Mouse (Mus musculus): ENCODE measurements around the gene Efna1. TPM values are rescaled to one million over a fixed set of nuclear protein-coding genes. Genes with fewer than 3 reads are reported as not detected.

Gene Efna1
- not detected for total RNA-seq (2023)

DNA sequence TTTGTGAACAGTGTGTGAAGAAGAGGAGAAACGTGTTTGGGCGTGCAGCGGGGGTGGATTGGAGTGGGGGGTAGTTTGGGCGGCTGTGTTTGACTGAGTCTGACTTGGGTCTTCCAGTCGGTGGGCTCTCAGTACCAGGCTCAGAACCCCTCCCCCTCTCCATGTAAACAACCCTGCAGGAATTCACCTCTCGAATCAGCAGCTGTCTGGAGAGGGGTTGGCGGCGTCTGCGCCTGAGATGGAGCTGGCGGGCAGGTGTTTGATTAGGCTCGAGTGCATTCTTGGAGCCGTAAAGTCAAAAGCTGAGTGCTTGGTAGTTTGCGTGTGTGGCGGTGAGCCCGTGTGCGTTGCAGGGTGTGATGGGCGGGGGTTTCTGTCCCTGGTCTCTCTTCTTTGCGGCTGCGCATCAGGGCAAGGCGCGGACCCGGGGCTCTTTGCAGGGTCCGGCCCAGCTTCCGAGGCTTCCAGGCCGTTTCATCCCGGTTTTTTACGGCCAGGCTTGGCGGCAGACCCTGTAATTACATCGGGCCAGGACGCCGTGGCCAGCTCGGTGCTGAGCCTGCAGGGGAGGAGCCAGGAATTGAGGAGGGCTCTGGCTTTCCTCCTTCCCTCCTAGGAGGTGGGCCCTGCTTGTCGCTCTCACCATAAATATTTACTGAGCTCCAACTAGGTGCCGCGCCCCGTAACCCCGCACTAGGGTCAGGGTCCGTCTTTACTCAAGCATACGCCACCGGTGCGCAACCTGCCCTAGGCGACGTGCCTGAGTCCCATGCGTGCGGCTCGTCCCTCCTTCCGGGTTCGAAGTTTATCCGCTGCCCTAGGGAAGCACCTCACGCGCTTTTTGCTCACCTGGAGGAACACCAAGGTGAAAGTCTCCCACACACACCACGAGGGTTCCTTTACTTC, at the start of gene Efna1:
TSS of gene Efna1 (minus strand) at position 537 of the 906 bp plus-strand sequence.

DNA sequence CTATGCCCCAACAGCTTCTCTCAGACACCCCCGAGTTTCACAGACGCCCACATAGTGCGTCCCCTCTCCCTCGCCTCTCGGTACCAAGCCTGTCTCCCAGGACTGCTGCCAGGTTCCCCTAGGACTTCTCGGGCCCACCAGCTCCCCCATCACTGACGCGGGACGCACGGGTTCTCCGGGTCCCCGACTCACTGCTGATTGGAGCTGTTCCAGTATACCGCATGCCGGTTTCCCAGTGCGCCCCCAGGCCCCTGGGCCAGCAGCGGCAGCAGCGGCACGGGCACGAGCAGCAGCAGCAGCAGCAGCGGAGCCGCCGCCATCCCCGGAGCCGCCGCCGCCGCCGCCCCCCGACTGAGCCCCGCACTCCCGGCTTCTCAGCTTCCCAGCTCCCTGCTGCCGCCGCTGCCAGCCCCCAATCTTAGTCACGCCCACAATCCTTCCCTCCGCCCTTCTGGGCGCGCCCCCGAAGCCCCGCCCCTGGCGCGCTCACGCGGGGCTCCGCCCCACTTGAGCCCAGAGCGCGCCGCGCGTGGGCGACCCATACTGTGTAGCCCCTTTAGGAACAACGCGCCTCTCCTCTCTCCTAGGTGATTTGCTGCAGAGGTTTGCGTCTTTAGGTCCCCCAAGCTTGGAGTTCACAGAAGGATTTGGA, 41.7 kb upstream of the Efna1 start, which contains the start of gene Efna3:
TSS of gene Efna3 (minus strand) at position 452 of the 652 bp plus-strand sequence.

DNA sequence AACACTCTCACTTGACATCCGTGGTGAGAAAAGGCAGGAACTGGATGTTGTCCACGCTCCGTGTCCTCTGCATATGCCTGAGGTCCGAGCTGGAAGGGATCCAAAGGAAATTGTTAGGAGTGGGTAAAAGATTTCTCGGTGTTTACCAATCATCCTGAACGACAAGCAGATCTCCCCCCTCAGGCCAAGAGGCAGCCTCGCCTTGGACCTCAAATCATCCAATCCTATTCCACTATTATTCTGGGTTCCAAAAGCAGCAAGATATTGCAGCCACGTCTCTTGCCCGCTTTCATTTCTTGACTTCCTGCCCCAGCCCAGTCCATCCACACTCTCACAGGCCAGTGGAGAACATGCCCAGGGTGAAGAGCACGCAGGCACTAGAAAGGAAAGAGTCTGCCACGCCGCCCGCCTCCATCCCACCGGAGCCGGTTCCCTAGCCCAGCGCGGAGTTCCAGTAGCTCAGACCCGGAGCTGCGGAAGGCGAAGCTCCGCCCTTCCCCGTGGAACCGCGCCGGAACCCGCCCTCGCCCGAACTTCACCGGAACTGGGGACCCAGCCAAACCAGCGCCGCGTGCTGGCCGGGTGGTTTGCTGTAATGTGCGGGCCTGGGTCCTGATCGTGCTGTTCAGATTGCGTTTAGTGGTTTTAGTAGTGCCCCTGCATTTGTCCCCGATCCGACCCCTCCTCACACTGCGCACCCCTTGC, 10.7 kb downstream of the Efna1 start, which contains the start of gene Slc50a1:
TSS of gene Slc50a1 (minus strand) at position 520 of the 705 bp plus-strand sequence.

DNA sequence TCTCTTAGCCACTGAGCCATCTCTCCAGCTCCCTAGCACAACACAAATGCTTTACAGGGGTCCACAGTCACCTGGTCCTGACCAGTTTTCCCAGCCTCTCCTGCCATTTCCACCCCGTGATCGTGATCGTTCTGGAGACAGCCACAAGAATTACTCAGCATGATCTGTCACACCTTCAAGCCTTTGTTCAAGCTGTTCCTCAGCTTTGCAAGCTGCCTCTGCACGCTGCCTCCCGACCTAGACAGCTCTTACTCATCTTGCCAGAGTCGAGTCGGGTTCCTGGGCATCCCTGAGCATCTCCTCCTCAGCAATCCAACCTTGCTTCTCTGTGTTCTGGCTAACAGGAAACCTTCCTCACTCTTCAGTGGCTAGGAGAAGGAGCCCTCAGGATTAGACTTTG, 21.9 kb downstream of the Efna1 start, which contains the start of gene Dpm3:
TSS of gene Dpm3 (plus strand) at position 283 of the 400 bp plus-strand sequence.

DNA sequence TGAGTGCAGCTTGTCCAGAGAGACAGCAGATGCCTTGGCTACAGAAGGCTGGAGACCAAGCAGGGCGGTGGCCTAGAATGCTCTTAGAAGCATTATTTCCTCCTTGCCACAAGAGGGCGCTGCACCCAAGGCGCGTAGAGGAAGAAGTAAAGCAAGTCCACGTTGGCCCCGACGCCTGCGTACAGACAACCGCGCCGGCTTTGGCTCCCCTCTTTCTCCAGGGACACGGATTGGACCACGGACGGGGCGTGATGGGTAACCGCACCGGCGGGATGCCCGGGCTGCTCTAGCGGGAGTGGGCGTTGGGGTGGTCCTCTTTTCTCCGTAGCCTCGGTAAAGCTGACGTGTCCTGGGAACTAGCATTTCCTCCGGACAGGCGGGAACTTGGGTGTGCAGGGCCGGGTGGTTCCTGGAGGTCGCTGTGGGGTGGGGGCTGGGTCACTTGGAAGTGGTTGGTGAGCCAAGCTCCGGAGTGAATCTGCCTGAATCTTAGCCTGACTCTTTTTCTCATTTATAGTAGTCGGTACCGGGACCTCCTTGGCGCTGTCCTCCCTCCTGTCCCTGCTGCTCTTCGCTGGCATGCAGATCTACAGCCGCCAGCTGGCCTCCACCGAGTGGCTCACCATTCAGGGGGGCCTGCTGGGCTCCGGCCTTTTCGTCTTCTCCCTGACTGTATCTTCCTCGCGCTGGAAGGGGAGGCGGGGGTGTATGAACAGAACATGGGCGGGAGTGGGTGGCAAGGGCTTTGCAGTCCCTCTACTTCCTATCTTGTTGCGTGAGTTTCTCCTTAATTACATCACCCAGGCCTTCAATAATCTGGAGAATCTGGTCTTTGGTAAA, 34.5 kb downstream of the Efna1 start, which contains the start of gene Trim46:
TSS of gene Trim46 (minus strand) at position 49 of the 840 bp plus-strand sequence.

DNA sequence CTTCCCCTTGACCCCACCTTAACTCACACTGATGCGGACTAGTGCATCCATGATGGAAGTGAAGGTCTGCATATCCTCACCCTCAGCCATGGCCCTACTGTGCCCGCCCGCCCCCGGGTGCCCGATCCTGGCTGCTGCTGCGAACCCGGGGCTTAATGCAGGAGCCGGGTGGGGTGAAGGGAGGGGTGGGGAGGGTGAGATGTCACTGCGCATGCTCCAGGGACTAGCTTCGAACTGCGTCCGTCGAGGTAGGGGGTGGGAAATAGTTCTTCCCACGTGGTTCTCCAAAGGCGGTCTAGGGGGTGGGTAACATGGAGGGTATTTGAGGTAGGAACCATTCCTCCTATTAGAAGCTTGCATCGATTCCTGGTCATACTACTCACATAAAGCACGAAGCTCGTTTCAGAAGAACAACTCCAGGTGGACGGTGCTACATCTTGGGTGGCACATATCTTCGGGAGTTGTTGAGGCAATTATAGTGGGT, 35.2 kb downstream of the Efna1 start, which contains the start of gene Krtcap2:
TSS of gene Krtcap2 (plus strand) at position 279 of the 484 bp plus-strand sequence.

DNA sequence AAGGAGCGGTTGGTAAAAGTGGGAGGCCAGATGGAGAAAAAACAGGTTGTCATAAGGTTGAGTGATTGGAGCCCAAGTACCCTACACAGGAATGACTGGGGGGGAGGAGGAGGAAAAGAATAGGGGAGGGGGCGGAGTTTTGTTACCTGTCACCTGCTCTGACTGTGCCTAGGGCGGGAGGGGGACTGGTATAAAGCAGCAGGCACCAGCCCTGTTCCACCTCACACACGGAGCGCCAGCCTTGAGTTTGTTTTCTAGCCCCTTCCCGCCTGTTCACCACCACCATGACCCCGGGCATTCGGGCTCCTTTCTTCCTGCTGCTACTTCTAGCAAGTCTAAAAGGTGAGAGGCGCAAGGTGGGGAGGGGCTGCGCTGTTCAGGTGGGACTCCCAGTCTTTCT, 52.1 kb downstream of the Efna1 start, which contains the start of gene Muc1:
TSS of gene Muc1 (plus strand) at position 222 of the 400 bp plus-strand sequence.

DNA sequence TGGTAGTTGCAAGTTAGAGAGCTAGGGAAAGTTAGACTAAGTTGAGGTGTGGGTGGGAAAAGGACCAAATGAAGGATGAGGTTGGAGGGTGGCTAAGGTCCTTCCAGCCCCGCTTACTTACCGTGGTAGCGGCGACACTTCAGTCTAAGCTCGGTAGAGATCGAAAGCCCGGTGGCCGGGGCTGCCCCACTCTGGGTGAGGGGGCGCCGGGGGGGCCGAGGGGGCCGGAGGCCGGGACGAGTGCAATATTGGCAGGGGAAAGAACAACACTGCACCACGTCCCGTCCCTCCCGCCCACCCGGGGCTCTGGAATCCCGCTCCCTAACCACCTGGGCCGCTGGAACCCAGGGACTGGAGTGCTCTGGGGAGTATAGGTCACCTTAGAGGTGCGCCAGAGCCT, 54.0 kb downstream of the Efna1 start, which contains the start of gene Mtx1:
TSS of gene Mtx1 (minus strand) at position 189 of the 400 bp plus-strand sequence.

Other genes with a start within 250 kb of the Efna1 start
- gene Rusc1, start 187.8 kb downstream of the Efna1 start, total RNA-seq (2023), result 69.6 TPM
- gene Gm43738, start 180.0 kb downstream of the Efna1 start, total RNA-seq (2023), result not detected
- gene Fdps, start 179.2 kb downstream of the Efna1 start, total RNA-seq (2023), result 35.4 TPM
- gene Pklr, start 145.0 kb downstream of the Efna1 start, total RNA-seq (2023), result 0.21 TPM
- 5.2 TPM for gene Hcn3, start 120.9 kb downstream of the Efna1 start, total RNA-seq (2023)
- gene Clk2, start 116.3 kb downstream of the Efna1 start, total RNA-seq (2023), result 110 TPM
- 129 TPM for gene Scamp3, start 103.7 kb downstream of the Efna1 start, total RNA-seq (2023)
- 104 TPM for gene Fam189b, start 98.0 kb downstream of the Efna1 start, total RNA-seq (2023)
- gene Gba, start 78.2 kb downstream of the Efna1 start, total RNA-seq (2023), result 60.6 TPM
- gene Thbs3, start 66.0 kb downstream of the Efna1 start, total RNA-seq (2023), result 6.9 TPM
- 175 TPM for gene Mtx1, start 54.1 kb downstream of the Efna1 start, total RNA-seq (2023)
- 1.5 TPM for gene Muc1, start 52.1 kb downstream of the Efna1 start, total RNA-seq (2023)
- 91.1 TPM for gene Krtcap2, start 35.2 kb downstream of the Efna1 start, total RNA-seq (2023)
- gene Trim46, start 34.8 kb downstream of the Efna1 start, total RNA-seq (2023), result 1.6 TPM
- gene Dpm3, start 21.8 kb downstream of the Efna1 start, total RNA-seq (2023), result 47.1 TPM
- gene Slc50a1, start 10.6 kb downstream of the Efna1 start, total RNA-seq (2023), result 90.8 TPM
- not detected for gene Efna3, start 41.8 kb upstream of the Efna1 start, total RNA-seq (2023)
- 0.70 TPM for gene Efna4, start 56.9 kb upstream of the Efna1 start, total RNA-seq (2023)
- 14.3 TPM for gene Adam15, start 68.9 kb upstream of the Efna1 start, total RNA-seq (2023)
- 0.23 TPM for gene Dcst2, start 80.8 kb upstream of the Efna1 start, total RNA-seq (2023)
- gene Dcst1, start 84.1 kb upstream of the Efna1 start, total RNA-seq (2023), result not detected
- 78.1 TPM for gene Zbtb7b, start 113.6 kb upstream of the Efna1 start, total RNA-seq (2023)
- not detected for gene Lenep, start 121.7 kb upstream of the Efna1 start, total RNA-seq (2023)
- 21.0 TPM for gene Flad1, start 130.7 kb upstream of the Efna1 start, total RNA-seq (2023)
- 3.7 TPM for gene Cks1b, start 137.2 kb upstream of the Efna1 start, total RNA-seq (2023)
- gene Shc1, start 137.3 kb upstream of the Efna1 start, total RNA-seq (2023), result 96.1 TPM
- 39.8 TPM for gene Pygo2, start 149.1 kb upstream of the Efna1 start, total RNA-seq (2023)
- gene Pbxip1, start 155.6 kb upstream of the Efna1 start, total RNA-seq (2023), result 95.0 TPM
- gene Pmvk, start 173.4 kb upstream of the Efna1 start, total RNA-seq (2023), result 10.0 TPM
- gene Kcnn3, start 239.0 kb upstream of the Efna1 start, total RNA-seq (2023), result not detected